10 mouse cellular contexts compared by ENCODE assay signal in the genomic region with DNA sequence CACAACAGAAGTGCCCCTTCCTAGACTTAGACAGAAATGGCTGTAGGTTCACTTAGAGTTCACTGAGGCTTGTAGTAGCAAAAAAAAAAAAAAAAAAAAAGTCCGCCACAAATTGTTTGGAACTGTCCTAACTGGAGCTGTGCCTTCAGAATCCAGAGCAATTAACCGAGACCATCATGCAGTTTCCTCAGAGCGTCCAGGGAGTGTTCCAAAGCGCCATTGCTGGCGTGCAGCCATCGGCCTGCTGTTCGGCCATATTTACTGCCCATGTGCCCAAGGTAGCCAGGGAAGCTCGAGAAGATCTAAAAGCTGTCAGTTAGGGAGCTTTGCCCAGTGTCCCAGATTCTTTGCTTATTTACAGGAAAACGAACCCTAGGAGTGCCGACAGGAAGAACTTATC.
DNase-seq lines count a peak whose midpoint lies in the region; ATAC-seq and TF ChIP-seq lines count a peak whose summit lies in the region.
"Had no signal": no experiment of that assay in that cellular context is flagged by ENCODE, and none has a peak within 500 bp of the region (broad histone marks: within the 10 kb centered on the region; RNA-seq: fewer than 3 reads in every experiment).

No protein-coding gene starts in this region.

- no peaks in the 10 kb centered on the region for H3K27me3 ChIP-seq in kidney, embryonic 14.5 days (ENCODE audit: control insufficient read depth, insufficient read depth, low read length)
- no peaks in the 10 kb centered on the region for H3K27me3 ChIP-seq in E14TG2a.4 (ENCODE audit: insufficient read depth, low read length)
- H3K27me3 ChIP-seq: liver, embryonic 15.5 days; neural tube, embryonic 12.5 days had no signal

- 79% methylated on average over 10 of the region's 10 CpGs for WGBS in kidney, embryonic 14.5 days

- peak; percentile 52 for DNase-seq in adrenal gland, postnatal 10 days
- no peak for DNase-seq in adrenal gland, postnatal 4 days (ENCODE audit: low spot score in 2 of 2)
- DNase-seq in kidney, postnatal 10 days = peak; percentile 61
- peak; percentile 59 to 80 for DNase-seq in cerebellum, postnatal 4 days (ENCODE audit: low spot score in 2 of 2)
- DNase-seq in spleen, postnatal 14 days (ENCODE audit: low spot score in 2 of 2) = no peak
- no peak for DNase-seq in B cell, adult 2 months

- no peak overlapping the region for H3K27ac ChIP-seq in kidney, embryonic 14.5 days (ENCODE audit: low read depth, low read length)
- H3K27ac ChIP-seq: liver, embryonic 15.5 days; neural tube, embryonic 12.5 days had no signal

- no peaks in the 10 kb centered on the region for H3K36me3 ChIP-seq in kidney, embryonic 14.5 days (ENCODE audit: control insufficient read depth, insufficient read depth, low read length)
- no peaks in the 10 kb centered on the region for H3K36me3 ChIP-seq in E14TG2a.4 (ENCODE audit: insufficient read depth, low read length)
- H3K36me3 ChIP-seq: liver, embryonic 15.5 days; neural tube, embryonic 12.5 days had no signal

- no peak overlapping the region for H3K4me2 ChIP-seq in kidney, embryonic 14.5 days (replicated peaks; ENCODE audit: low read depth, low read length)
- H3K4me2 ChIP-seq: liver, embryonic 15.5 days; neural tube, embryonic 12.5 days had no signal

- TF ChIP-seq CTCF in E14TG2a.4 (conservative IDR thresholded peaks at IDR 0.05; ENCODE audit: low read length) = no peak

- H3K9ac ChIP-seq in kidney, embryonic 14.5 days (ENCODE audit: low read depth, low read length) = no peak overlapping the region
- H3K9ac ChIP-seq: liver, embryonic 15.5 days; neural tube, embryonic 12.5 days had no signal

- H3K4me1 ChIP-seq in kidney, embryonic 14.5 days (ENCODE audit: control insufficient read depth, insufficient read depth, low read length) = no peaks in the 10 kb centered on the region
- peaks cover 52% of the 10 kb centered on the region for H3K4me1 ChIP-seq in E14TG2a.4 (replicated peaks; ENCODE audit: low read depth, low read length)
- H3K4me1 ChIP-seq: liver, embryonic 15.5 days had no signal

- H3K9me3 ChIP-seq in kidney, embryonic 14.5 days (ENCODE audit: control insufficient read depth, low read length) = no peaks in the 10 kb centered on the region
- H3K9me3 ChIP-seq in E14TG2a.4 (ENCODE audit: low read length) = no peaks in the 10 kb centered on the region
- H3K9me3 ChIP-seq: liver, embryonic 15.5 days; neural tube, embryonic 12.5 days had no signal

- H3K4me3 ChIP-seq in kidney, embryonic 14.5 days (ENCODE audit: low read length) = no peak overlapping the region
- peak overlapping the region; percentile 21; the same call in 1 of the 2 replicates for H3K4me3 ChIP-seq in E14TG2a.4 (replicated peaks; ENCODE audit: low read length)
- H3K4me3 ChIP-seq: liver, embryonic 15.5 days; neural tube, embryonic 12.5 days had no signal

- ATAC-seq in kidney, embryonic 14.5 days (ENCODE audit: low FRiP score, low TSS enrichment) = no peak

Comparison
In these comparisons a context has a peak if more than half of its experiments do, and no peak if none do; other contexts are left out.
1. DNase-seq: peak in adrenal gland, postnatal 10 days (single experiment), kidney, postnatal 10 days (single experiment) and cerebellum, postnatal 4 days (2 of 2); none in adrenal gland, postnatal 4 days (0 of 2), spleen, postnatal 14 days (0 of 2) and B cell, adult 2 months (0 of 2).